Mouse (Mus musculus) cerebellum, adult 2 months (tissue): ENCODE measurements around the gene Nt5c2. TPM values are rescaled to one million over a fixed set of nuclear protein-coding genes. Genes with fewer than 3 reads are reported as not detected.

Source experiments
- DNase-seq, 2 experiments: peaks; one replicate each; pipeline ENCODE4 v3.0.0; 2021
- H3K27ac ChIP-seq: fragments of 200-500 bp; 2 replicates; pipeline ENCODE4 v1.5.1; 2012; ENCODE audit warnings: low read length, control low read depth, inconsistent platforms; ENCODE audit not compliant: insufficient read depth
- H3K27me3 ChIP-seq: fragments of 200-500 bp; 2 replicates; pipeline ENCODE4 v1.6.1; 2012; ENCODE audit warnings: inconsistent platforms, mild to moderate bottlenecking, low read length, moderate library complexity; ENCODE audit not compliant: control insufficient read depth, insufficient read depth
- H3K4me1 ChIP-seq: fragments of 200-500 bp; 2 replicates; pipeline ENCODE4 v1.6.1; 2011; ENCODE audit warnings: low read length; ENCODE audit not compliant: control insufficient read depth, insufficient read depth
- H3K4me3 ChIP-seq: fragments of 200-500 bp; replicated peaks from 2 replicates; pipeline ENCODE3; 2011; ENCODE audit warnings: mild to moderate bottlenecking, low read depth, low read length, control low read depth; ENCODE audit not compliant: insufficient read depth
- CTCF ChIP-seq: fragments of 200-500 bp; IDR thresholded peaks from 2 replicates; pipeline ENCODE4 v1.5.1; 2011; ENCODE audit warnings: low read depth, mild to moderate bottlenecking, control low read depth, low read length, moderate library complexity, borderline replicate concordance; ENCODE audit not compliant: insufficient read depth
- POLR2A ChIP-seq: fragments of 200-500 bp; IDR thresholded peaks from 2 replicates; pipeline ENCODE4 v1.6.1; 2011; ENCODE audit warnings: low read length, control low read depth, borderline replicate concordance; ENCODE audit not compliant: insufficient read depth
- WGBS: fragments of 180-500 bp; shearing (Covaris S2); methylation state at CpG from one replicate; pipeline ENCODE4 v1.1.7; 2018; 5-methylcytosine and 5-hydroxymethylcytosine counted together
- polyA plus RNA-seq: library from polyadenylated mRNA; depleted of rRNA; stranded (reverse); fragments of >200 nt; gene quantifications from 2 replicates; pipeline ENCODE4 v1.2.3, GENCODE M21; 2012

Nt5c2 gene
- polyA plus RNA-seq, 1 experiment = 49.3 TPM

DNA sequence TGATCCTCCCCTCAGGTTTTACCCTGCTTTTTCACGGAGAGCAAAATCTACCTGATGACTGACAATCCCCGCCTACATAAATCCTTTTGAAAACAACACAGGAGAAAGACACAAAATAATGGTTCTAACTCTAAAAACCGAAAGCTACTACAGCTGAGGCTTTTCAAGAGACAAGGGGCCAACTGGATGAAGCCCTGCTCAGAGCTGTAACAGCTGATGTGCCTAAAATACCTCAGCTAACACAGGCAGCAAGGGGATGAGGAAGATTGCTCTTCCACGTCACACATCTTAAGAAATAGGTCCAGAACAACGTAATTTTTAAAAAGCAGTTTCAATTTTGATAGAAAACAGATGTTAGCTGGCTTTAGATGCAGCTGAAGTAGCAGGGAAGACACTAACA is 88.0 kb downstream of the Nt5c2 start:
- Histone ChIP-seq H3K4me1 (peaks cover 8% of the 10 kb centered on the region), H3K27ac (no peak overlapping the region), H3K4me3 (no peak overlapping the region), H3K27me3 (no peaks in the 10 kb centered on the region)
- TF ChIP-seq CTCF (no peak), POLR2A (no peak)
- 63% methylated on average over 5 of the region's 5 CpGs for WGBS
- no peak for DNase-seq

DNA sequence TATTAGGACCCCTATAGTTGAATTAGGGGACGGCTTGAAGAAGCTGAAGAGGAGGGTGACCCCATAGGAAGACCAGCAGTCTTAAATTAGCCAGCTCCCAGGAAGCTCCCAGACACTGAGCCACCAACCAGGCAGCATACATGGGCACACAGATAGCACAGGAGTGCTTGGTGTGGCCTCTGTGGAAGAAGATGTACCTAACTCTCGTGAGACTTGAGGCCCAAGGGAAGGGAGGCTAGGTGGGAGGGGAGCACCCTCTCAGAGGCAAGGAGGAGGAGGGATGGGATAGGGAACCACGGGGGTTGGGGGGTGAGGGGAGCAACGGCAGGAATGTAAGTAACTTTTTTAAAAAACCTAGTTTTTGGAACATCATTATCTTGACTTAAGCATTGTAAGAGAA is 88.6 kb downstream of the Nt5c2 start:
- no peak overlapping the region for H3K27ac ChIP-seq
- H3K4me1 ChIP-seq = peaks cover 8% of the 10 kb centered on the region
- no peak for DNase-seq
- WGBS = 73% methylated on average over 4 of the region's 4 CpGs
- H3K27me3 ChIP-seq = no peaks in the 10 kb centered on the region
- TF ChIP-seq POLR2A (no peak), CTCF (no peak)
- no peak overlapping the region for H3K4me3 ChIP-seq

DNA sequence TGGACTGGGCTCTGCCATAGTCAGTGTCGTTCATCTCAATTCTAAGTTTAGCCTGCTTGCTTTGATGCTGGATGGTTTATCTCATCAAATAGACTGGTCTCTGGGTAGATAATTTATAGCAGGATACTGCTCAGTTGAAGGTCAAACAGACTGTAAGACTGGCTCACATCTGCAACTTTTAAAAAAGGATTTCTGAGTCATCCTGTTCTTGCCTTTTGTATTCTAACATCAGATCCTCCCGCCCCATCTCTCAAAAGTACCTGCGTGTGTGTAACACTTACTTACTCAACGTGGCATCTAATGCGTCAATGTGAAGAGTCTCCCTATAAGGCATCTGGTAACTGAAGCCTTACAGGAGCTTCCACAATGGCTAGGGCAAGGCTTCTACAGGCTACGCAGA is 94.4 kb downstream of the Nt5c2 start:
- 93% methylated on average over 6 of the region's 6 CpGs for WGBS
- Histone ChIP-seq H3K27ac (no peak overlapping the region), H3K27me3 (no peaks in the 10 kb centered on the region), H3K4me3 (no peak overlapping the region), H3K4me1 (no peaks in the 10 kb centered on the region)
- no peak for DNase-seq
- TF ChIP-seq CTCF (no peak), POLR2A (no peak)

DNA sequence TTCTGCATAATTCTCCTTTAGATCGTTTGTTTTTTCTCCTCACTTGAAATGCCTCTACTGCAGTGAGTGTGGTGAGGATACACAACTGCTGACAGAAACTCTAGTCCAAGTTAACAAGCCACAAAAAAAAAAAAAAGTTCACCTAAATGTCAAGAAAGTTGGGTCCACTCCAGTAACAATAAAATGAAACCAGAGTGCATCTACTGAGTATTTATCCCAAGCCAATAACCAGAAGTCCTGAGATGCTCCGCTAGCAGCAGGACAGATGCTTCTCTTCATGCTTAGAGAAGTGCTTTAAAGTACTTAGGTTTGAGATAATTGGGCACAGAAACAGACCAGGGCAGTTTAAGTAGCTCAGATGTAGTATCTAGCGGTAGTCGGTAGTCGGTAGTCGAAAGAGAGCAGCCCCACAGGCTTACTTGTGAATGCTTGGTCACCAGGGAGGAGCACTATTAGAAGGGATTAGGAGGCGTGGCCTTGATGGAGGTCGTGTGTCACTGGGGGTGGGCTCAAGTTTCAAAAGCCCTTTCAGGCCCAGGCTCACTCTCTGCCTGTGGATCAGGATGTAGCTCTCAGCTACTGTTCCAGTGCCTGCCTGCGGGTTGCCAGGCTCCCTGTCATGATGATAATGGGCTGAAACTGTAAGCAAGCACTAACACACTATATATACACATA is 99.4 kb downstream of the Nt5c2 start:
- H3K27me3 ChIP-seq = no peaks in the 10 kb centered on the region
- no peak overlapping the region for H3K4me3 ChIP-seq
- no peak overlapping the region for H3K27ac ChIP-seq
- WGBS = 79% methylated on average over 9 of the region's 9 CpGs
- DNase-seq = no peak
- H3K4me1 ChIP-seq = peaks cover 2% of the 10 kb centered on the region
- no peak for TF ChIP-seq POLR2A
- no peak for TF ChIP-seq CTCF

DNA sequence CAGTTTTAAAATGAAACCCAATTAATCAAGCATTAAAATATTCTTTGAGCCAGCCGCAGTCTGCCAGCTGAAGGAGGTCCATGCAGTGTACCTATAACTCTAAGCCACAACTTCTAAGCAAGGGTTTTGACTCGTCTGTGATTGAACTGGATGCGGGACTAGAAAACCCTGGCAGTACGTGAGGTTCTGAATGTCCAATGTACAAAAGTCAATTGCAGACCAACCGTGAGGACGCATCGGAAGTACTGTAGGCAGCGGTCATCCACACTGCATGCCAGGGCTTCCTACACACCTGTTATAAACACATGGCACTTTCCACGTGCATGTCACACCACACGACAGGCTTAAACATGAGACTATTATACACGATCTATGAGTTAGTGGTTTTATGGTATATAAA is 101.3 kb downstream of the Nt5c2 start:
- DNase-seq = no peak
- H3K4me1 ChIP-seq = peaks cover 2% of the 10 kb centered on the region
- no peak overlapping the region for H3K4me3 ChIP-seq
- 71% methylated on average over 11 of the region's 11 CpGs for WGBS
- H3K27me3 ChIP-seq = no peaks in the 10 kb centered on the region
- TF ChIP-seq POLR2A = no peak
- TF ChIP-seq CTCF = no peak
- H3K27ac ChIP-seq = no peak overlapping the region

DNA sequence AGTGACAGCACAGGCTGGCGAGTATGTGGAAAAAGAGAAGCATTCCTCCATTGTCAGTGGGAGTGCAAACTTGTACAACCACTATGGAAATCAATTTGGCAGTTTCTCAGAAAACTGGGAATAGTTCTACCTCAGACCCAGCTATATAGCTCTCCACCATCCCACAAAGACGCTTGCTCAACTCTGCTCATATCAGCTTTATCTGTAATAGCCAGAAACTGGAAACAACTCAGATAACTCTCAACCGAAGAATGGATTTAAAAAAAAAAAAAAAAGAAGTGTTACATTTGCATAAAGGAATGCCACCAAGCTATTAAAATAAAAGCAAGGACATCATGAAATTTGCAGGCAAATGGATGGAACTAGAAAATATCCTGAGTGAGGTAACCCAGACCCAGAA is 103.5 kb downstream of the Nt5c2 start:
- Histone ChIP-seq H3K27ac (no peak overlapping the region), H3K4me3 (no peak overlapping the region), H3K27me3 (no peaks in the 10 kb centered on the region), H3K4me1 (peaks cover 2% of the 10 kb centered on the region)
- no peak for TF ChIP-seq POLR2A
- no peak for TF ChIP-seq CTCF
- 90% methylated on average over 3 of the region's 3 CpGs for WGBS
- no peak for DNase-seq

DNA sequence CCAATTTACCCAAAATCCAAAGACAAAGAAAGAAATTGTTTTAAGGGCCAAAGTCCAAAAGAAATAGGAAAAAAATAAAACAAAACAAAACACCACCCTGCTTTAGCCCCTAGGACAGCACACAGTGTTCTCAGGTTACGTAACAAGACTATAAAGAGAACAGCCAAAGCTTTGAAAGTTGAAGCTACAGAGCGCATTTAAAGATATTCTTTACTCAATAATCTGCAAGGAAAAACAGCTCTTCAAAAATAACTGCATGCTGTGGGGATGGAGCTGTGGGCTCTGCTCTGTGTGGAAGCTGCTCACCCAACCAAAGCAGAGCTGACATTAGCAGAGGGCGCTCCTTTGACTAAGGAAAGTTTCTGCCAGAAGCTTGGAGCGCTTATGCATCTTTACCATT is 106.0 kb downstream of the Nt5c2 start:
- H3K4me3 ChIP-seq = no peak overlapping the region
- peak overlapping the region; percentile 32; the same call in 1 of the 2 replicates for H3K27ac ChIP-seq
- peak in 1 of 2 experiments; percentile 38 for DNase-seq
- TF ChIP-seq CTCF (no peak), POLR2A (no peak)
- H3K4me1 ChIP-seq = peaks cover 8% of the 10 kb centered on the region
- H3K27me3 ChIP-seq = no peaks in the 10 kb centered on the region
- 76% methylated on average over 4 of the region's 4 CpGs for WGBS

DNA sequence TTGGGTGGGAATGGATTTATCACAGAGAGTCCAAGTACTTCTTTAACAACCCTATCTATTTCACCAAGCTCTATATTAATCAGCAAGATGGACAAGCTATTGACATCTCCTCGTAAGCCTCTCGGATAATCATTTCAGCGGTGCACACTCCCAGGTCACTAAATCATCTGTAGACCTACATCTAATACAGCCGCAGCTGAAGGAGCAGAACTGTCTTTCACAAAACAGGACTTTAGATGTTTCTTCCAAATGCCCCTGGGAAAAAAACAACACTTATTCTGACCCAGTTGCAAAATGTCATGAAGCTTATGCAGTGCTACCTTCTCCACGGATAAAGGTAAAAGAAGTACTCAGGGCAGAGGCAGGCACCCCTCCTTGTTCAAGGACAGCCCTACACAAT is 106.7 kb downstream of the Nt5c2 start:
- DNase-seq = no peak
- H3K4me3 ChIP-seq = no peak overlapping the region
- peak overlapping the region; percentile 82; the same call in 1 of the 2 replicates for H3K27ac ChIP-seq
- H3K27me3 ChIP-seq = no peaks in the 10 kb centered on the region
- TF ChIP-seq CTCF (no peak), POLR2A (no peak)
- H3K4me1 ChIP-seq = peaks cover 8% of the 10 kb centered on the region
- 83% methylated on average over 5 of the region's 5 CpGs for WGBS
